Mouse (Mus musculus) midbrain, embryonic 12.5 days (tissue): Measurements from ENCODE around the gene Ppil1. TPM values are rescaled to one million over a fixed set of nuclear protein-coding genes. Genes with fewer than 3 reads are reported as not detected.

Source experiments
- ATAC-seq: fragments of 200-750 bp; cut with Nextera tagmentation; 2 replicates; pipeline ENCODE4 v1.8.0; 2017; ENCODE audit warnings: low read depth, moderate TSS enrichment, moderate library complexity; ENCODE audit not compliant: low FRiP score
- H3K27ac ChIP-seq: fragments of 300-500 bp; sonication (generic); replicated peaks from 2 replicates; pipeline ENCODE4 v1.5.1; 2016; ENCODE audit warnings: mild to moderate bottlenecking
- H3K27me3 ChIP-seq: fragments of 300-500 bp; sonication (generic); 2 replicates; pipeline ENCODE4 v1.6.1; 2016; ENCODE audit warnings: mild to moderate bottlenecking
- H3K36me3 ChIP-seq: fragments of 300-500 bp; sonication (generic); 2 replicates; pipeline ENCODE4 v1.6.1; 2016
- H3K4me1 ChIP-seq: fragments of 300-500 bp; sonication (generic); 2 replicates; pipeline ENCODE4 v1.6.1; 2016
- H3K4me2 ChIP-seq: fragments of 300-500 bp; sonication (generic); replicated peaks from 2 replicates; pipeline ENCODE4 v1.6.1; 2016; ENCODE audit warnings: mild to moderate bottlenecking, moderate library complexity
- H3K4me3 ChIP-seq: fragments of 300-500 bp; sonication (generic); 2 replicates; pipeline ENCODE4 v1.5.1; 2016; ENCODE audit warnings: mild to moderate bottlenecking
- H3K9ac ChIP-seq: fragments of 300-500 bp; sonication (generic); replicated peaks from 2 replicates; pipeline ENCODE4 v1.6.1; 2016; ENCODE audit warnings: mild to moderate bottlenecking, moderate library complexity
- H3K9me3 ChIP-seq: fragments of 300-500 bp; sonication (generic); 2 replicates; pipeline ENCODE4 v1.6.1; 2016; ENCODE audit warnings: mild to moderate bottlenecking
- WGBS: fragments of 180-500 bp; shearing (Covaris S2); methylation state at CpG from one replicate; pipeline ENCODE4 v1.1.7; 2016; 5-methylcytosine and 5-hydroxymethylcytosine counted together
- polyA plus RNA-seq: library from polyadenylated mRNA; unstranded; fragments of >200 nt; fragmentation: Nextera tagmentation; extraction: Ambion mirVana; gene quantifications from 2 replicates; pipeline ENCODE4 v1.2.1, GENCODE M21; 2016

Gene Ppil1
- polyA plus RNA-seq, 1 experiment from 2014 or later = 129 TPM

- no peak overlapping the region for H3K4me2 ChIP-seq
- no peak overlapping the region for H3K27ac ChIP-seq
- no peak overlapping the region for H3K9ac ChIP-seq
- no peak for ATAC-seq
- H3K36me3 ChIP-seq = peaks cover 49% of the 10 kb centered on the region
- H3K4me1 ChIP-seq = peaks cover 13% of the 10 kb centered on the region
- WGBS = 97% methylated on average over 6 of the region's 6 CpGs
- no peak overlapping the region for H3K4me3 ChIP-seq
- H3K27me3 ChIP-seq = peaks cover 10% of the 10 kb centered on the region; the same call in 1 of the 2 replicates
- H3K9me3 ChIP-seq = no peaks in the 10 kb centered on the region
Observed at GRCm38 (mm10) chr17:29301421-29301820, 37.4 kb upstream of the Ppil1 start.

- Histone ChIP-seq H3K4me3 (no peak overlapping the region), H3K9me3 (no peaks in the 10 kb centered on the region), H3K4me2 (no peak overlapping the region), H3K4me1 (peaks cover 13% of the 10 kb centered on the region), H3K36me3 (peaks cover 54% of the 10 kb centered on the region), H3K27me3 (peaks cover 5% of the 10 kb centered on the region; the same call in 1 of the 2 replicates), H3K27ac (no peak overlapping the region), H3K9ac (no peak overlapping the region)
- 92% methylated on average over 7 of the region's 7 CpGs for WGBS
- no peak for ATAC-seq
Observed at GRCm38 (mm10) chr17:29300926-29301325, 36.9 kb upstream of the Ppil1 start.

- 98% methylated on average over 4 of the region's 4 CpGs for WGBS
- ATAC-seq = no peak
- Histone ChIP-seq H3K27ac (no peak overlapping the region), H3K9ac (no peak overlapping the region), H3K9me3 (no peaks in the 10 kb centered on the region), H3K4me3 (no peak overlapping the region), H3K4me1 (peaks cover 3% of the 10 kb centered on the region), H3K36me3 (peaks cover 68% of the 10 kb centered on the region), H3K4me2 (no peak overlapping the region), H3K27me3 (no peaks in the 10 kb centered on the region)
Observed at GRCm38 (mm10) chr17:29299282-29299681, 35.3 kb upstream of the Ppil1 start.

DNA sequence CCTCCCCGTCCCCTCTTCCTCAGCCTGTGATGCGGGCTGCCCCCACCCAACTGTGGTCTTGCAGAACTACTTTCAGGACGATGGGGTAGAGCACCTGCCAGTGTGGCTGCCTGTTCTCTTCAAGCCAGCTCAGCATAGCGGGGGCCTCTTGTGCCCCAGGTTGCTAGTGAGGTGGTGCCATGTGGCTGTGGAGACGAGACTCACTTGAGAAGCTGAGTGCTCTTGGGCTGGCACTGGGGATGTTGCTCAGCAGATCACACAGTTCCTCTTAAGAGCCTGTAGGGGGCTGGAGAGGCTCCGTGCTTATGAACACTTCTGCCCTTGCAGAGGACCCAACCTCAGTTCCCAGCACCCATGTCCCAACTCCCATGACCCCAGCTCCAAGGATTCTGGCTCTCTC is 33.8 kb upstream of the Ppil1 start:
- Histone ChIP-seq H3K4me1 (0 out of 2 replicates have a peak, but pooled peaks cover under 1% of the 10 kb centered on the region), H3K27ac (no peak overlapping the region), H3K9ac (no peak overlapping the region), H3K9me3 (no peaks in the 10 kb centered on the region), H3K27me3 (no peaks in the 10 kb centered on the region), H3K4me3 (no peak overlapping the region), H3K4me2 (no peak overlapping the region), H3K36me3 (peaks cover 71% of the 10 kb centered on the region)
- no peak for ATAC-seq
- WGBS = 91% methylated on average over 6 of the region's 6 CpGs

GRCm38 (mm10) chr17:29297321-29297720 is 33.3 kb upstream of the Ppil1 start:
- H3K4me2 ChIP-seq = no peak overlapping the region
- no peaks in the 10 kb centered on the region for H3K27me3 ChIP-seq
- H3K9ac ChIP-seq = no peak overlapping the region
- H3K27ac ChIP-seq = no peak overlapping the region
- WGBS = 85% methylated on average over 10 of the region's 10 CpGs
- peaks cover 69% of the 10 kb centered on the region for H3K36me3 ChIP-seq
- no peak overlapping the region for H3K4me3 ChIP-seq
- H3K4me1 ChIP-seq = no peaks in the 10 kb centered on the region
- no peak for ATAC-seq
- no peaks in the 10 kb centered on the region for H3K9me3 ChIP-seq

DNA sequence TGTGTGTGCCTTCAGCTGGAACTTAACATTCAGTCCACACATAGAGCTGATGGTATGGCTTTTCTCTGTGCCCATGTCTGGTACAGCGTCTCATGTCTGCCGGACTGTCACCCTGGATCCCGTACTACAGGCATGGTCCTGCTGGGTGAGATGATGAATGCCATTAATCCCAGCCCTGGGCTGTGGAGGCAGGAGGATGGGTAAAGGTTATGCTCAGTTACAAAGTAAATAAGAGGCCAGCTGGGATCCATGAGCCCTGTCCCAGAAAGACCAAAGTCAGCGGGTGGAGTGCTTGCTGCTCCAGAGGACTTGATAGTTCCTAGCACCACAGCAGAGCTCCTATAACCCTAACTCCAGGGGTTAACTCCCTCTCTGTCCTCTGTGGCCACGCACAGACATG is 31.8 kb upstream of the Ppil1 start:
- Histone ChIP-seq H3K9ac (no peak overlapping the region), H3K27me3 (no peaks in the 10 kb centered on the region)

DNA sequence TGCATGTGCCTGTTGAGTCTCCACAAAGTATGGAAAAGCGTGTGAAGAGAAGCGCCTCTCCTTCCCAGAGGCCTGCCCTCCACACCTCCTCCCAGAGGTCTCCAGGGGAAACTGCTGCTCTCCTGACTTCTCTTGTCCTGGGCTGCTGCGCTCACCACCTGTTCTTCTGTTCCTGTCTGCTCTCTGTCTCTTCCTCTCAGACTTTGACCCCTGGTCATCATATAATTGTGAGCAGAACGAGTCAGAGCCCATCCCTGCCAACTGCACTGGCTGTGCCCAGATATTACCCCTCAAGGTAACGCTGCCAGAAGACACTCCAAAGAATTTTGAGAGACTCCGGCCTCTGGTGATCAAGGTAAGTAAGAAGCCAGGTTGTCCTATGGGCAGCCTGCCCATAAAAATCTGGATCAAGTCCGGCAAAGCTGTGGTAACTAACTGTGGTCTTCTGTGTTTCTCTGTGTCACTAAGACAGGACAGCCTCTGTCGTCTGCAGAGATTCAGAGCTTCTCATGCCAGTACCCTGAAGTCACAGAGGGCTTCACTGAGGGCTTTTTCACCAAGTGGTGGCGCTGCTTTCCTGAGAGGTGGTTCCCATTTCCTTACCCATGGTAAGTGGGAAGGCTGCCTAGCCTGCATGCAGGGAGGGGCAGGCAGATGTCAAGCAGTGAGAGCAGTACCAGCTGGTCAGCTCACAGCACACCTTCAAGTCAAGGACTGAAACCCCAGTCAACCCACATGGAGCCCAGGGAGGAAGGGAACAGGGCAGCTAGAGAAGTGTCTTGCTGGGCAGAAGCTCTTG is 30.0 kb upstream of the Ppil1 start:
- H3K4me2 ChIP-seq = no peak overlapping the region
- no peak overlapping the region for H3K9ac ChIP-seq
- no peaks in the 10 kb centered on the region for H3K27me3 ChIP-seq
- H3K4me3 ChIP-seq = no peak overlapping the region
- WGBS = 81% methylated on average over 9 of the region's 9 CpGs
- no peak for ATAC-seq
- H3K36me3 ChIP-seq = peaks cover 37% of the 10 kb centered on the region
- no peak overlapping the region for H3K27ac ChIP-seq
- no peaks in the 10 kb centered on the region for H3K4me1 ChIP-seq
- H3K9me3 ChIP-seq = no peaks in the 10 kb centered on the region

More for the DNA sequence above, 31.8 kb upstream of the Ppil1 start:
- Histone ChIP-seq H3K9me3 (no peaks in the 10 kb centered on the region), H3K4me3 (no peak overlapping the region), H3K4me2 (no peak overlapping the region), H3K27ac (no peak overlapping the region), H3K4me1 (no peaks in the 10 kb centered on the region), H3K36me3 (peaks cover 54% of the 10 kb centered on the region)
- 73% methylated on average over 5 of the region's 5 CpGs for WGBS
- no peak for ATAC-seq

GRCm38 (mm10) chr17:29292996-29293395 is 29.0 kb upstream of the Ppil1 start:
- 87% methylated on average over 3 of the region's 3 CpGs for WGBS

GRCm38 (mm10) chr17:29291793-29292192 is 27.8 kb upstream of the Ppil1 start:
- H3K9me3 ChIP-seq = no peaks in the 10 kb centered on the region
- no peak overlapping the region for H3K4me3 ChIP-seq
- H3K4me1 ChIP-seq = no peaks in the 10 kb centered on the region
- no peak overlapping the region for H3K9ac ChIP-seq
- H3K27me3 ChIP-seq = no peaks in the 10 kb centered on the region
- no peak for ATAC-seq
- peaks cover 24% of the 10 kb centered on the region for H3K36me3 ChIP-seq
- no peak overlapping the region for H3K27ac ChIP-seq
- 88% methylated on average over 7 of the region's 7 CpGs for WGBS
- H3K4me2 ChIP-seq = no peak overlapping the region

More at GRCm38 (mm10) chr17:29292996-29293395, 29.0 kb upstream of the Ppil1 start:
- H3K9me3 ChIP-seq = no peaks in the 10 kb centered on the region
- no peaks in the 10 kb centered on the region for H3K27me3 ChIP-seq
- no peak for ATAC-seq
- H3K27ac ChIP-seq = no peak overlapping the region
- no peak overlapping the region for H3K4me3 ChIP-seq
- H3K9ac ChIP-seq = no peak overlapping the region
- H3K4me2 ChIP-seq = no peak overlapping the region
- no peaks in the 10 kb centered on the region for H3K4me1 ChIP-seq
- H3K36me3 ChIP-seq = peaks cover 29% of the 10 kb centered on the region

GRCm38 (mm10) chr17:29282216-29282952 is 18.4 kb upstream of the Ppil1 start:
- ATAC-seq = no peak
- H3K9me3 ChIP-seq = no peaks in the 10 kb centered on the region
- H3K27me3 ChIP-seq = no peaks in the 10 kb centered on the region
- peaks cover 29% of the 10 kb centered on the region for H3K36me3 ChIP-seq
- H3K4me1 ChIP-seq = peaks cover 13% of the 10 kb centered on the region
- H3K4me2 ChIP-seq = no peak overlapping the region
- peak overlapping the region; percentile 44; the same call in 1 of the 2 replicates for H3K27ac ChIP-seq
- no peak overlapping the region for H3K4me3 ChIP-seq
- 56% methylated on average over 21 of the region's 21 CpGs for WGBS
- no peak overlapping the region for H3K9ac ChIP-seq

DNA sequence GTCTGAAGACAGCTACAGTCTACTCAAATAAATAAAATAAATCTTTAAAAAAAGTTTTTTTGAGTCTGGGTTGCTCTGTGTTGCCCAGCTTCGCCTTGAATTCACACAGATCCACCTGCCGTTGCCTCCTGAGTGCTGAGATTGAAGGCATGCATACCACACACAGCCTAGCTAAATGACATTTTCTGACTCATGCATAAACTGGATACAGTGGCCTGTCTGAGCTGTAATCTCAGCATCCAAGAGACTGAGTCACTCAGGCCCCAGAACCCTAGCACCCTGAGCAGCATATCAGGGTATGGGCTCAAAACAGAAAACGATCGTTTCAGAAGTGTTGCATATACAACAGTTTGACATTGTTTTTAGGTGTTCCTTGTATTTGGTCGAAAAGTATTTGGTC is 17.6 kb upstream of the Ppil1 start:
- Histone ChIP-seq H3K4me1 (peaks cover 13% of the 10 kb centered on the region), H3K27me3 (no peaks in the 10 kb centered on the region), H3K9me3 (no peaks in the 10 kb centered on the region), H3K4me3 (no peak overlapping the region), H3K36me3 (peaks cover 28% of the 10 kb centered on the region), H3K9ac (no peak overlapping the region), H3K4me2 (no peak overlapping the region), H3K27ac (0 out of 2 replicates have a peak overlapping the region, but pooled peaks have one; percentile 44)
- ATAC-seq = no peak
- WGBS = 87% methylated on average over 5 of the region's 5 CpGs

GRCm38 (mm10) chr17:29280422-29280821 is 16.4 kb upstream of the Ppil1 start:
- Histone ChIP-seq H3K4me2 (no peak overlapping the region), H3K4me1 (peaks cover 13% of the 10 kb centered on the region), H3K27ac (no peak overlapping the region), H3K36me3 (peaks cover 18% of the 10 kb centered on the region), H3K4me3 (no peak overlapping the region), H3K9me3 (no peaks in the 10 kb centered on the region), H3K27me3 (no peaks in the 10 kb centered on the region), H3K9ac (no peak overlapping the region)
- 92% methylated on average over 5 of the region's 5 CpGs for WGBS
- ATAC-seq = no peak
